Mouse (Mus musculus) thymus, postnatal 25 days (tissue): ENCODE results near the gene Scamp1.

Source experiments
- DNase-seq: peaks from one replicate; pipeline ENCODE4 v3.0.0; 2022

Scamp1 gene

GRCm38 (mm10) chr13:94173633-94174576 is 111.8 kb downstream of the Scamp1 start:
- peak; percentile 33 for DNase-seq

DNA sequence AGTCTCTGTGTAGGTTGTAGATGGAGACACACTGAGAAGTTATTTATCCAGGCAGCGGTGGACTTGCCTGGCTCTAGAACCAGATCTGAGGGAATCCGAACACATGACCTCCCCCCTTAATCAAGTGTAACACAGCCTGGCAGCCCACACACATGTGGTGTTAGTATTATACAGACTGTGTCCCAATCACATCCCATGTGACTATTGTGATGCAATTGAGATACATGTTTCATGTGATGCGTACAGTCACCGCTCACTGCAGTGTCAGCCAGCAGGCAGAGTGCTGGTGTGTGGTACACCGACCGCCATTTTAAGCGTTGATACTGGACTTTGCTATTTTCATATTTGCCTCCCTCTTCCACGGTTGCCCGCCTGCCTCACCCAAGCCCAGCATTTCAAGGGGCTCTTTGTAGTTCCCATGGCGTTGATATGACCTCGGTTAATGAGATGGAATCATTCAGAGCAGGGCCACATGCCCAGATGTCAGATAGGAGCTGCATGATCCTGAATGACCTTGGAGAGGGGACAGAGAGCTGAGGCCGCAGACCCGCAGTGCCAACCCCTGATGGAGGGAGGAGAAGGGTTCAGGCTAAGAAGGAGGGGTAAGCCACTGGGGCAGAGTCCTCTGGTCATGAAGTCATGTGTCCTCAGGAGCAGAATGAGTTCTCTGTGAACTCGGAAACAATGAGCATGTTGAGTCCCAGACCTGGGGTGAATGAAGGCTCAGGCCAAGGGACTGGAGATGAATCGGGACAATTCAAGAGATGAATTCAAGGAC is 112.9 kb downstream of the Scamp1 start:
- no peak for DNase-seq

- DNase-seq, result no peak
Observed at GRCm38 (mm10) chr13:94171612-94172011, 114.0 kb downstream of the Scamp1 start.

- DNase-seq, result no peak
Observed at GRCm38 (mm10) chr13:94169325-94169916, 116.2 kb downstream of the Scamp1 start.

DNA sequence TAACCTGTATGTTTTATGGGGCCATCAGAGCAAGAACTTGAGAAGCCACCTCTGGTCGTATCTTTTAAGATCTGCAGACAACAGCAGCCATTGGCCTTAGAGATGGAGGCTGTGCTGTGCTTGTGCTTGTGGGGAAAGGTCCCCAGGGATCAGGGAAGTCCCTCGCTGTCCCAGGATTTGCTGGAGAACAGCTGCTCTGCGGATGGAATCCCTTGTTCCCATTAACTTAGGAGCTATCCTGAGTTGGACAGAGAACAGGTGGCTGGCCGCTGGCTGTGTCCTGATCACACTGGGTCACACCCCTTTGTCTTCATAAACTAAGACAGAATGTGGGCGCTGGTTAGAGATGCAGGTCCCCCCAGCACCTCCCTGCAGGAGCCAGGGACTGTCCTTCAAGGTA is 117.3 kb downstream of the Scamp1 start:
- no peak for DNase-seq

- no peak for DNase-seq
Observed at GRCm38 (mm10) chr13:94164501-94164900, 121.2 kb downstream of the Scamp1 start.

GRCm38 (mm10) chr13:94159478-94160220 is 126.0 kb downstream of the Scamp1 start:
- no peak for DNase-seq

DNA sequence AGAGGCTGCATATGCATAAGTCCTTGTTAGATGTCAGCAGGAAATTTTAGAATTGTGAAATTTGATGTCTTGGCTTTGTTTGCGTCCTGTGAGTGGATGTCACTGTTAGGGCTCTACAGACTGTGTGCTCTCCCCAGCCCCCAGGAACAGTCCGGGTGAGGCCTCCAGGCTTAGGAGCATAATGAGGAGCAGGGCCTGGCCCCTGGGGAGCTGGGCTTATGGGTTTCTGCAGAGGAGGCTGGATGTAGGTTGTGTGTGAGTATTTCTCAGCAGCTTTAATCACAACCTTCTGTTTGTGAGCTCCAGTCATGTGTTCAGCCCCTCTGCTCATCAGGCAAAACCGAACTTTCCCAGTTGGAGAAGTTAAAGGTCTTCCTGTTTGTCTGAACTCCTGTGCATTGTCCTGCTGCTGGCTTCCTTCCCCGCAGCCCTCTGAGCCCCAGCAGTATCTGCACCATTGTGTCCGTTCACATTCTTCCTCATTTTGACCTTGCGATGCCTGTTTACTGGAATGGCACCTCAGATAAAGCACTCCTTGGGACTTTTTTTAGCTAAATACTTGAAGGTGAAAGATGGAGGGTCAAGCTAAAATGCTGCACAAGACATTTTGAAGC is 126.7 kb downstream of the Scamp1 start:
- no peak for DNase-seq

DNA sequence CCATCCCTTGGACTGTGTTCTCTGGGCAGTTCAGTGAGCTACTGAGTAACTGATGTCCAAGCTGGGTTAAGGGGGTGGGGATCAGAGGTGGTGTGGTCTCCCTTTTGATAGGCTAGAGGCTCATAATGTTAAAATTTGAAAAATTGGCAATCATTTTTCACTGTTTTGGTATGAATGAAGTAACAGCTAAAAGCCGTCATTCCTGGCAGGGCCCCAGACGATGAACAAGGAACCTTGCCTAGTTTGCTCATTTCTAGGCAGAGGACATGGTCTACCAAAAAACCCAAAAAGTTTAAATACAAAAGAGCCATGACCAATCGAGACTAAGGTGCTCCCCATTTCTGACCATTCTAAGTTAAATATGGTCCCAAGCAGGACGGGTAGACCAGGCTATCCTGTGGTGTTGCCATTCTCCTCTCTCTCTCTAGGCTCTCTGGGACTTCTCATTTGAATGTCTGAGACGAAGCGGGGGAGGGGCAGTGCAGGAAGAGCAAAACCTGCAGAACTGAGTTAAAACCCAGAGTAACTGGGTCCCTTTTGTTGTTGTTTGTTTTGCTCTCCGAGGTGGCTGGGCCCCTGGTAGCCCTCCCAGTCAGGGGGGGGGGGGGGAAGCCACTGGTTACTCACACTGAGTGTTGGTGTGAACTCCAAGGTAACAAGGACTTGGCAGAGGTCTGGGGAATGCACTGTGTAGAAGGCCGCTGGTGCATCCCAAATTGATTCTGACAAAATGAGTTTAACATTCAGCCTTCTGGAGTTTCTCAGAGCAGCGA is 129.8 kb downstream of the Scamp1 start:
- no peak for DNase-seq

DNA sequence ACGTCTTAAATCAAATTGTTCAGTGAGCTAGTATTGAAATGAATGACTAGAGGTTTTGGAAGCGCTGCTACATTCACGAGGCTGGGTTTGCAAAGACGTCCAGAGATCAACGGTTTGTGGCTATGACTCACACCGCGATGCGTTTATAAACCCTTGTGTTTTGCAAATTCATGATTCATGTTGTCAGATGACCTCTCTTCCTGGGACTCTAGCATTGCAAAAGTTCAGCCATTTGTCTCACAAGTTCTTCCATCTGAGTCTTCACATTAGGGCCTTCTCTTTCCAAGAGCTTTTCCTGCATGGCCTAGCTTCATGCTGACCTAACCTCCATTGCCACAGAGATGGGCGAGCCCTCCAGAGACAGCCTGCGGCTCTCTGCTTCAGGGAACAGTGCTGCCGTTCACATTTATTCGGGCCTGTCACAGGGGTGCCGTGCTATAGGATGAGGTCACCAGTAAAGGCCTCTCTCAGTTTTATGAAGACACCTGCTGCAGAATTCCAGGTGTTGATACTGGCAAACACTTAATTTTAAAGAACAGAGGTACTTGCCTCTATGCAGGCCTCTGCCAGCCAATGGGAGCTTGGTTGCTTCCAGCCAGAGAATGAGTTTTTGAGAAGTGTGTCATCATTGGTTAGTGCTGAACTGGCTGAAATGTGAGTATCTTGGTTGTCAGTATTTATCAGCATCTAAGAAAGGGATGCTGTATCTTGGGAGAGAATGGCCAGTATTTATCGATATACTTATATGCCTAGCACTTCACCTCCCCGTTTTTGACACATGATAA is 131.0 kb downstream of the Scamp1 start:
- DNase-seq, result no peak

GRCm38 (mm10) chr13:94153658-94154057 is 132.0 kb downstream of the Scamp1 start:
- no peak for DNase-seq

- DNase-seq, result no peak
Observed at GRCm38 (mm10) chr13:94152836-94153235, 132.8 kb downstream of the Scamp1 start.
